Mouse (Mus musculus): Measurements from ENCODE around the gene Nop14.
"Not testable (repeated sequence)": the region's sequence is repeated elsewhere in the genome, so short reads cannot be mapped to it uniquely, and the experiment has no call there.

Nop14 gene

GRCm38 (mm10) chr5:34632996-34633395, 27.0 kb downstream of the Nop14 start:
- DNase-seq (ENCODE audit: extremely low spot score, low spot score) = no peak

- no peak for DNase-seq (ENCODE audit: extremely low spot score, low spot score)
These were observed 50.0 kb downstream of the Nop14 start for GRCm38 (mm10) chr5:34609966-34610365.

- no peak for DNase-seq (ENCODE audit: extremely low spot score, low spot score)
These were observed 51.7 kb downstream of the Nop14 start for GRCm38 (mm10) chr5:34608226-34608625.

GRCm38 (mm10) chr5:34607100-34607880, 52.7 kb downstream of the Nop14 start:
- no peak for DNase-seq (ENCODE audit: extremely low spot score, low spot score)

- no peak for DNase-seq (ENCODE audit: extremely low spot score, low spot score)
These were observed 55.4 kb downstream of the Nop14 start for GRCm38 (mm10) chr5:34604576-34604975.

- DNase-seq (ENCODE audit: extremely low spot score, low spot score) = no peak
These were observed 66.7 kb downstream of the Nop14 start for GRCm38 (mm10) chr5:34593202-34593727.

GRCm38 (mm10) chr5:34592666-34593065, 67.3 kb downstream of the Nop14 start:
- DNase-seq (ENCODE audit: extremely low spot score, low spot score) = no peak

GRCm38 (mm10) chr5:34592224-34592623, 67.7 kb downstream of the Nop14 start:
- DNase-seq (ENCODE audit: extremely low spot score, low spot score) = not testable (repeated sequence)

GRCm38 (mm10) chr5:34591388-34592004, 68.5 kb downstream of the Nop14 start:
- no peak for DNase-seq (ENCODE audit: extremely low spot score, low spot score)

- no peak for DNase-seq (ENCODE audit: extremely low spot score, low spot score)
These were observed 69.2 kb downstream of the Nop14 start for GRCm38 (mm10) chr5:34590702-34591101.

GRCm38 (mm10) chr5:34590059-34590458, 69.9 kb downstream of the Nop14 start:
- DNase-seq (ENCODE audit: extremely low spot score, low spot score) = no peak
